Mouse (Mus musculus): ENCODE measurements around the gene Clrn3.
A peak's percentile ranks its signal among the peaks of the same experiment; 100 is the strongest.
"Not testable (repeated sequence)": the region's sequence is repeated elsewhere in the genome, so short reads cannot be mapped to it uniquely, and the experiment has no call there.

Gene Clrn3

GRCm38 (mm10) chr7:135528515-135528914 lies at the start of gene Clrn3:
TSS of gene Clrn3 (minus strand) at chr7:135528654.
- no peak for DNase-seq (ENCODE audit: low spot score in 2 of 2)

- DNase-seq (ENCODE audit: low spot score in 2 of 2): no peak
These were observed 47.9 kb upstream of the Clrn3 start for GRCm38 (mm10) chr7:135576329-135576728.

- not testable (repeated sequence) for DNase-seq (ENCODE audit: low spot score in 2 of 2)
These were observed 47.0 kb upstream of the Clrn3 start for GRCm38 (mm10) chr7:135575319-135576069.

GRCm38 (mm10) chr7:135571951-135572559 lies 43.6 kb upstream of the Clrn3 start:
- no peak for DNase-seq (ENCODE audit: low spot score in 2 of 2)

GRCm38 (mm10) chr7:135571392-135571791 lies 42.9 kb upstream of the Clrn3 start:
- DNase-seq (ENCODE audit: low spot score in 2 of 2): no peak

GRCm38 (mm10) chr7:135568550-135568949 lies 40.1 kb upstream of the Clrn3 start:
- DNase-seq (ENCODE audit: low spot score in 2 of 2): no peak

- DNase-seq (ENCODE audit: low spot score in 2 of 2): no peak
These were observed 39.1 kb upstream of the Clrn3 start for GRCm38 (mm10) chr7:135567582-135567981.

GRCm38 (mm10) chr7:135566013-135566412 lies 37.6 kb upstream of the Clrn3 start:
- no peak for DNase-seq (ENCODE audit: low spot score in 2 of 2)

GRCm38 (mm10) chr7:135564022-135564421 lies 35.6 kb upstream of the Clrn3 start:
- DNase-seq (ENCODE audit: low spot score in 2 of 2): no peak

GRCm38 (mm10) chr7:135560280-135560679 lies 31.8 kb upstream of the Clrn3 start:
- no peak for DNase-seq (ENCODE audit: low spot score in 2 of 2)

- no peak for DNase-seq (ENCODE audit: low spot score in 2 of 2)
These were observed 28.4 kb upstream of the Clrn3 start for GRCm38 (mm10) chr7:135556663-135557402.

GRCm38 (mm10) chr7:135553550-135553949 lies 25.1 kb upstream of the Clrn3 start:
- DNase-seq (ENCODE audit: low spot score in 2 of 2): no peak

- DNase-seq (ENCODE audit: low spot score in 2 of 2): no peak
These were observed 23.1 kb upstream of the Clrn3 start for GRCm38 (mm10) chr7:135551547-135551946.

GRCm38 (mm10) chr7:135548434-135548833 lies 20.0 kb upstream of the Clrn3 start:
- DNase-seq (ENCODE audit: low spot score in 2 of 2): no peak

- DNase-seq (ENCODE audit: low spot score in 2 of 2): no peak
These were observed 18.1 kb upstream of the Clrn3 start for GRCm38 (mm10) chr7:135546530-135546929.

- no peak for DNase-seq (ENCODE audit: low spot score in 2 of 2)
These were observed 17.5 kb upstream of the Clrn3 start for GRCm38 (mm10) chr7:135545957-135546356.

- no peak for DNase-seq (ENCODE audit: low spot score in 2 of 2)
These were observed 15.9 kb upstream of the Clrn3 start for GRCm38 (mm10) chr7:135544321-135544720.

- no peak for DNase-seq (ENCODE audit: low spot score in 2 of 2)
These were observed 14.6 kb upstream of the Clrn3 start for GRCm38 (mm10) chr7:135543033-135543432.

- DNase-seq (ENCODE audit: low spot score in 2 of 2): no peak
These were observed 13.8 kb upstream of the Clrn3 start for GRCm38 (mm10) chr7:135542235-135542634.

GRCm38 (mm10) chr7:135539429-135539828 lies 11.0 kb upstream of the Clrn3 start:
- DNase-seq (ENCODE audit: low spot score in 2 of 2): no peak

GRCm38 (mm10) chr7:135537948-135538741 lies 9.7 kb upstream of the Clrn3 start:
- peak; percentile 24 to 39 for DNase-seq (ENCODE audit: low spot score in 2 of 2)

Measured in frontal cortex, postnatal 25 days (tissue).